Mouse (Mus musculus) lung, postnatal 0 days (tissue): ENCODE measurements around the gene Gm20517. TPM values are rescaled to one million over a fixed set of nuclear protein-coding genes. Genes with fewer than 3 reads are reported as not detected.
A peak's percentile ranks its signal among the peaks of the same experiment; 100 is the strongest.

Source experiments
- ATAC-seq: fragments of 200-750 bp; cut with Nextera tagmentation; 2 replicates; pipeline ENCODE4 v1.8.0; 2017; ENCODE audit warnings: moderate library complexity
- DNase-seq: peaks from one replicate; pipeline ENCODE4 v3.0.0-alpha.2; 2016; ENCODE audit warnings: low spot score
- H3K27ac ChIP-seq: fragments of 300-500 bp; sonication (generic); 2 replicates; pipeline ENCODE4 v1.5.1; 2014; ENCODE audit warnings: antibody characterized with exemption, mild to moderate bottlenecking, low read length, mixed read lengths
- H3K27me3 ChIP-seq: fragments of 300-500 bp; sonication (generic); replicated peaks from 2 replicates; pipeline ENCODE4 v1.6.1; 2014; ENCODE audit warnings: low read length, mixed read lengths; ENCODE audit not compliant: insufficient read depth
- H3K36me3 ChIP-seq: fragments of 300-500 bp; sonication (generic); 2 replicates; pipeline ENCODE4 v1.6.1; 2014; ENCODE audit warnings: low read length, mixed read lengths; ENCODE audit not compliant: insufficient read depth
- H3K4me1 ChIP-seq: fragments of 300-500 bp; sonication (generic); 2 replicates; pipeline ENCODE4 v1.6.1; 2014; ENCODE audit warnings: antibody characterized with exemption, low read depth, low read length, mixed read lengths; ENCODE audit not compliant: insufficient read depth
- H3K4me2 ChIP-seq: fragments of 300-500 bp; sonication (generic); replicated peaks from 2 replicates; pipeline ENCODE4 v1.6.1; 2014; ENCODE audit warnings: low read depth, mild to moderate bottlenecking, low read length, moderate library complexity, mixed read lengths
- H3K4me3 ChIP-seq: fragments of 300-500 bp; sonication (generic); 2 replicates; pipeline ENCODE4 v1.5.1; 2014; ENCODE audit warnings: low read depth, low read length
- H3K9ac ChIP-seq: fragments of 300-500 bp; sonication (generic); replicated peaks from 2 replicates; pipeline ENCODE4 v1.6.1; 2014; ENCODE audit warnings: low read depth, mild to moderate bottlenecking
- H3K9me3 ChIP-seq: fragments of 300-500 bp; sonication (generic); 2 replicates; pipeline ENCODE4 v1.6.1; 2016; ENCODE audit warnings: low read length, mixed read lengths
- CTCF ChIP-seq: IDR thresholded peaks from 2 replicates; pipeline ENCODE4 v1.5.1; 2016; ENCODE audit warnings: antibody characterized with exemption, mild to moderate bottlenecking
- EP300 ChIP-seq: IDR thresholded peaks from 2 replicates; pipeline ENCODE4 v1.6.1; 2016; ENCODE audit warnings: antibody characterized with exemption, mild to moderate bottlenecking, control low read depth
- WGBS: fragments of 180-500 bp; shearing (Covaris S2); extraction: QIAGEN DNeasy Blood & Tissue Kit; methylation state at CpG from one replicate; pipeline ENCODE4 v1.1.7; 2014; 5-methylcytosine and 5-hydroxymethylcytosine counted together
- polyA plus RNA-seq: library from polyadenylated mRNA; unstranded; fragments of >200 nt; fragmentation: Nextera tagmentation; extraction: Ambion mirVana; gene quantifications from 2 replicates; pipeline ENCODE4 v1.2.1, GENCODE M21; 2015

Gm20517 gene
- polyA plus RNA-seq, 1 experiment from 2014 or later: 1.4 TPM

DNA sequence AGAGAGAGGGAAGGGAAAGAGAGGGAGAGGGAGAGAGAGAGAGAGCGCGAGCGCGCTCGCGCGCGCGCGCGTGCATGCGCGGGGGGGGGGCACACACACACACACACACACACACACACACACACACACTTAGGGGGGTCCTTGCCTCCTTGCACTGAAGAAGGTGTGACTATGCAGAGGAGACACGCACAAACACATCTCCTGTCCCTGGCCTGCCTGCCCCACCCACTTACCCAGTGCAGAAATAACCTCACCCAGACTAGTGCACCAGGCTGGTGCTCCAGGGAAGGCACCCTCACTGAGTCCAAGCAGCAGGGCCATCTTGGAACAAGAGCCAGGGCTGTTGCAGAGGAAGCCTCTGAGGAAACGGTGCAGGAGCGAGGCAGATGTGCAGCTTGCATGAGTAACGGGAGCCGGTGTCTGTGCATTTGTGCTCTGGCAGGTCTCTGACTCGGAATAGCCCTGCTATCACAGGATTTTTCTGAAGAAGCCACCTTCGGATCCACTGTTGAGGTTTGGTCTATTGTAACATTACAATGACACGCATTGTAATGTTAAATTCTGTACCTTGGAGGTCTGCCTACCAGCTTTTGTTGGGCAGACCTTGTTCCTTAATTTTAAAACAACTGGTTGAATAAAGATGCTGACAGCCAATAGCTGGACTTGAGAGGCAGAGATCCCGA is 101.6 kb downstream of the Gm20517 start:
- Histone ChIP-seq H3K36me3 (no peaks in the 10 kb centered on the region), H3K27me3 (no peaks in the 10 kb centered on the region), H3K4me2 (no peak overlapping the region), H3K9ac (no peak overlapping the region), H3K4me3 (no peak overlapping the region), H3K27ac (no peak overlapping the region), H3K4me1 (no peaks in the 10 kb centered on the region), H3K9me3 (no peaks in the 10 kb centered on the region)
- 69% methylated on average over 9 of the region's 22 CpGs for WGBS
- TF ChIP-seq EP300 (no peak), CTCF (no peak)
- ATAC-seq (no peak), DNase-seq (no peak)

DNA sequence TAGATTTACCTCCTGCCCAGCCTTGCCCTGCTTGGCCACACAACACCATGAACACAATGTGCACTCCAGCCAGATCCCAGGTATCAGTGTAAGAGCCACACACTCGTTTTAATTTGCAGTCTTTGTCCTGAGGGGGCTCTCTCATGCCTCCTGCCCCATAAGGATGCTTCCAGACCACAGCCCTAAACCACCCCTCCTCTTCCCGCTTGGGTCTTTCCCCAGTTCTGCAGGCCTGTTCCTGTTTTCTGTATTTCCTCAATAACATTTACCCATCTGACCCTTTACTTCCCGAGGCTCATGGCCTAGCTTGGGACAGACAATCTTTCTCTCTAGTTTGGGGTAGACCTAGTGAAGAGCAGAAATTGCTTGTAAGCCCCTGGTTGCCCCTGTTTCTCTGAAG is 103.6 kb downstream of the Gm20517 start:
- no peaks in the 10 kb centered on the region for H3K36me3 ChIP-seq
- no peak overlapping the region for H3K4me3 ChIP-seq
- H3K9ac ChIP-seq: no peak overlapping the region
- ATAC-seq (no peak), DNase-seq (no peak)
- no peak overlapping the region for H3K27ac ChIP-seq
- no peaks in the 10 kb centered on the region for H3K9me3 ChIP-seq
- WGBS: 40% methylated on average over 3 of the region's 3 CpGs
- H3K27me3 ChIP-seq: no peaks in the 10 kb centered on the region
- H3K4me2 ChIP-seq: no peak overlapping the region
- TF ChIP-seq CTCF (no peak), EP300 (no peak)
- H3K4me1 ChIP-seq: no peaks in the 10 kb centered on the region

DNA sequence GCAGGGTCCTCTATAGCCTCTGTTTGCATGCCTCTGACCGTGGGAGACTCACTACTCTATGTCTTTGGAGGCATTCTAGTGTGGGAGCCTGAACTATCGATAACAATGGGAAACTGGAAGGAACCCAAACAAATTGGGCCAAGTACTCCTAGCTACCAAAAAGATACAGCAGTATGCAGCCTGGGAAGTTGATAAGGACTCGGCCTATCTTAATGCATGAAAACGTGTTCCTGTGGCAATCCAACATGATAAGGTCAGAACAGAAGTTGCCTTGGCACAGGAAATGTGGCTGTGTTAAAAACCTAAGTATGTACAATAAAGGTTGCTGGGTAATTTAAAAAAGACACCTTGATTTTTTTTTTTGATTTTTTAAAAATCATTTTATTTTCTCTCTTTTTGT is 109.8 kb downstream of the Gm20517 start:
- no peaks in the 10 kb centered on the region for H3K36me3 ChIP-seq
- no peaks in the 10 kb centered on the region for H3K27me3 ChIP-seq
- ATAC-seq (no peak), DNase-seq (no peak)
- no peaks in the 10 kb centered on the region for H3K4me1 ChIP-seq
- TF ChIP-seq EP300: no peak
- TF ChIP-seq CTCF: no peak
- H3K4me3 ChIP-seq: no peak overlapping the region
- H3K9ac ChIP-seq: no peak overlapping the region
- no peak overlapping the region for H3K4me2 ChIP-seq
- no peak overlapping the region for H3K27ac ChIP-seq
- H3K9me3 ChIP-seq: no peaks in the 10 kb centered on the region
- WGBS: 59% methylated on average over 4 of the region's 4 CpGs

DNA sequence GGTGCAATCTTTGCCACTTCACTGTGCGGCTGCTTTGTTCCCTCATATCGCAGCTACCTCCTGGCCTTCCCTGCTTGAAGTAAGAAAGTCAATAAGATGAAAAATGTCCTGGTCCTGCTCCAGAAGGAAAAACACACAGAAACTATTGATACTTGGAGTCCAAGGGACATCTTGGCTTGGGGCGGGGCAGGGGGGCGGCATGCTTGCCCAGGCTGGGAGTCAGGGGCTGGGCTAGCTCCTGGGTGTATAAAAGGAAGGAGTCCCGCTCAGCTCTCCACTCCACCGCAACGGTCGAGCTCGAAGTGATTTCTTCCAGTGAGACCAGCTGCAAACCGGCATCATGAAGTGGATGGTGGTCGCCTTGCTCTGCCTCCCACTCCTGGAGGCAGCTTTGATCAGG is 115.2 kb downstream of the Gm20517 start, which contains the start of gene Pgc:
TSS of gene Pgc (plus strand) at position 277 of the 400 bp plus-strand sequence.
- no peak within 1 kb of the TSS for H3K4me3 ChIP-seq

DNA sequence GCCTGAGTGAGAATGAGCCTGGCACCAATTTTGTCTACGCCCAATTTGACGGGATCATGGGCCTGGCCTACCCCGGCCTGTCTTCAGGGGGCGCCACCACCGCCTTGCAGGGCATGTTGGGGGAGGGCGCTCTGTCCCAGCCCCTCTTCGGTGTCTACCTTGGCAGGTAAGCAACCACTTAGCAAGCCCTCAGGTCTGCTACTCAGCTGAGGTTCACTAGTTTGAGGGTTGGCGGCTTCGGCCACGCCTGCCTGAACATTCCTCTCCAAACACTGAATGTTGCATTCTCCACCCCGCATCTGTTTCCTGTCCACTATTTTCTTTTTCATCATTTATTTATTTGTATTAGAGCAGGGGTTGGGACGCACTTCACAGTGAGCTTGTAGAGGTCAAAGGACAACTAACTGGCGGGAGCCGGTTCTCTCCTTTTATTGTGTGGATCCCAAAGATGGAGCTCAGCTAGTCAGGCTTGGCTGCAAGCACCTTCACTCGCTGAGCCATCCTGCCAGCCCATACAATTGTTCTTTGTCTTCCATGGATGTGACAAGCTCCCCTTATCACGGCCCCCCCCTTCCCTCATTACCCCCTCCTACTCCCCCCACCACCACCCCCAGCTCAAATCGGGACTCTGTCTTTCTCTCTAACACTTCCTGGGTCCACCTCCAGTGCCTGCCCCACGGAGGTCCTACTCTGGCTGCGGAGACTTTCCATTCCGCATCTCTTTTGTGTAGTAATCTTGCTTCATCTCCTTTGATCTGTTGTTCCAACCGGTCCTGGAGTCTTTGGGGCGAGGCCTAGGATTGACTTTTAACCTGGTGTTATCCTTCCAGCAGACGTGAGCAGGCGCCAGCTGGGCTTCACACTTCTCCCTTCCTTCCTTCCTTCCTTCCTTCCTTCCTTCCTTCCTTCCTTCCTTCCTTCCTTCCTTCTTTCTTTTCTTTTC is 119.5 kb downstream of the Gm20517 start:
- DNase-seq: peak; percentile 76
- no peaks in the 10 kb centered on the region for H3K4me1 ChIP-seq
- no peaks in the 10 kb centered on the region for H3K27me3 ChIP-seq
- no peaks in the 10 kb centered on the region for H3K9me3 ChIP-seq
- TF ChIP-seq EP300: no peak
- peak; percentile 62 for TF ChIP-seq CTCF
- no peak overlapping the region for H3K27ac ChIP-seq
- H3K4me3 ChIP-seq: no peak overlapping the region
- H3K9ac ChIP-seq: no peak overlapping the region
- no peaks in the 10 kb centered on the region for H3K36me3 ChIP-seq
- H3K4me2 ChIP-seq: no peak overlapping the region
- WGBS: 39% methylated on average over 24 of the region's 24 CpGs
- peak; percentile 83 for ATAC-seq

More for the DNA sequence above, 115.2 kb downstream of the Gm20517 start, which contains the start of gene Pgc:
- DNase-seq (no peak), ATAC-seq (no peak)
- Histone ChIP-seq H3K4me2 (no peak within 1 kb of the TSS), H3K4me1 (no peaks in the 10 kb centered on the region), H3K9me3 (no peaks in the 10 kb centered on the region), H3K36me3 (no peaks in the 10 kb centered on the region), H3K9ac (no peak within 1 kb of the TSS), H3K27ac (no peak within 1 kb of the TSS), H3K27me3 (no peaks in the 10 kb centered on the region)
- TF ChIP-seq EP300 (no peak), CTCF (no peak)
- WGBS: 41% methylated on average over 11 of the region's 11 CpGs

Other genes with a start within 250 kb of the Gm20517 start
- gene Mrps10, start 242.7 kb upstream of the Gm20517 start, polyA plus RNA-seq: 43.2 and 47.5 TPM in 2 replicates
- 0.23 and 0.43 TPM in 2 replicates for gene Guca1b, start 226.2 kb upstream of the Gm20517 start, polyA plus RNA-seq
- gene Guca1a, start 211.0 kb upstream of the Gm20517 start, polyA plus RNA-seq: 1.9 and 2.0 TPM in 2 replicates
- gene AI661453, start 175.0 kb upstream of the Gm20517 start, polyA plus RNA-seq: 2.8 and 3.3 TPM in 2 replicates
- gene 1700001C19Rik, start 174.2 kb upstream of the Gm20517 start, polyA plus RNA-seq: 0.15 and 0.44 TPM in 2 replicates
- gene Taf8, start 109.3 kb upstream of the Gm20517 start, polyA plus RNA-seq: 16.0 and 22.4 TPM in 2 replicates
- 195 and 214 TPM in 2 replicates for gene Ccnd3, start 106.5 kb upstream of the Gm20517 start, polyA plus RNA-seq
- 9.9 and 10.4 TPM in 2 replicates for gene Bysl, start 97 bp upstream of the Gm20517 start, polyA plus RNA-seq
- gene Med20, start within 50 bp of the Gm20517 start, polyA plus RNA-seq: 31.6 and 32.8 TPM in 2 replicates
- 3.3 and 4.1 TPM in 2 replicates for gene Usp49, start 19.1 kb downstream of the Gm20517 start, polyA plus RNA-seq
- 303 and 324 TPM in 2 replicates for gene Tomm6, start 76.8 kb downstream of the Gm20517 start, polyA plus RNA-seq
- 4.1 TPM in 2 replicates for gene Frs3, start 77.4 kb downstream of the Gm20517 start, polyA plus RNA-seq
- 0.18 and 0.42 TPM in 2 replicates for gene Gm21981, start 82.9 kb downstream of the Gm20517 start, polyA plus RNA-seq
- gene Prickle4, start 83.1 kb downstream of the Gm20517 start, polyA plus RNA-seq: 0.94 and 1.9 TPM in 2 replicates
- 22.6 and 25.4 TPM in 2 replicates for gene Pgc, start 115.3 kb downstream of the Gm20517 start, polyA plus RNA-seq
- 17.8 and 21.3 TPM in 2 replicates for gene Tfeb, start 125.4 kb downstream of the Gm20517 start, polyA plus RNA-seq
- 8.3 and 9.3 TPM in 2 replicates for gene Mdfi, start 223.1 kb downstream of the Gm20517 start, polyA plus RNA-seq